Mouse (Mus musculus) brain, embryonic 18.5 days (tissue): ENCODE measurements around the gene BC005537.
A peak's percentile ranks its signal among the peaks of the same experiment; 100 is the strongest.
"Not testable (repeated sequence)": the region's sequence is repeated elsewhere in the genome, so short reads cannot be mapped to it uniquely, and the experiment has no call there.

Experiments
- DNase-seq: peaks from one replicate; pipeline ENCODE4 v3.0.0-alpha.2; 2012; ENCODE audit warnings: low read depth, low spot score

The BC005537 gene

DNA sequence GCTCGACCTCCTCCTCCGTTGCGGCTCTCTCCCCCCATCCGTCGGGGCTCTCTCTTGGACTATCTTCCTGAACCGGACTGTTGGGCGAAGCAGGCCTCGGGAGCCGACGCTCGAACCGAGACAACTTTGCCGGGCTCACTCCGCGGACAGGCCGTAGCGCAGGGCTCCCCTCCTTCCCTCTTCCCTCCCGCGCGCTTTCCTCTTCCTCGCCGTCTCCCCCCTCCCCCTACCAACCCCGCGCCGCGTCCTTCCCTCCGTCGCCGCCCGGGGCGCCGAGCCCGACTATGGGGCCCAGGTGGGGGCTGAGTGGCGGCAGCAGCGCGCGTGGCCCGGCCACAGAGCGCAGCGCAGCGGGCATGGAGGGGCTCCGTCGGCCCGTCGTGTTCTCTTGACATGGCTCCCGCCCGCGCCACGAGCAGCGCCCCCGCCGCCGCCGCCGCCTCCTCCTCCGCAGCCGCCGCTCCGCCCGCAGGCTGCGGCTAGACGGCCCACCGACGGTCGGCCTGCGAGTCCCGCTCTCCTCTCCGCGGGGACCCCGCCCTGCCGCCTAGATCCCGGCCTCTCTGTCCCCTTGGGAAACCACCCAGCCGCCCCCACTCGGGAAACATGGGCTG lies at the start of gene BC005537:
Gene BC005537 (plus strand): TSS at position 350 of the 614 bp plus-strand sequence.
- no peak for DNase-seq

DNA sequence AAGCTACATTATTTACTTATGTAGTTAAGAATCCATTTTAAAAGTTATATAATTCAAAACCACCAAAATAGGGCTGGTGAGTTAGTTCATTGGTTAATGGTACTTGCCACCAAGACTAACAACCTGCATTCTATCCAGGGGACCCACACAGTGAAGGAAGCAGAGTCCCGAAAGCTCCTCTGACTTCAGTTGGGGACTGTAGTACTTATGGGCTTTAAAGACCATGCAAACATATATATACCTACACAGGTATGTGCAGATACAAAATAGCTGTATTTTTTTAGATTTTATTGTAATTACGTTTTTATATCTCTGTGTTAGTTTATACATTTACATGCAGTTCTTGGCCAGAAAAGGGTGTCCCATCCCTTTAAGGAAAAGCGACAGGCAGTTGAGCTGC lies 44.7 kb upstream of the BC005537 start:
- no peak for DNase-seq

DNA sequence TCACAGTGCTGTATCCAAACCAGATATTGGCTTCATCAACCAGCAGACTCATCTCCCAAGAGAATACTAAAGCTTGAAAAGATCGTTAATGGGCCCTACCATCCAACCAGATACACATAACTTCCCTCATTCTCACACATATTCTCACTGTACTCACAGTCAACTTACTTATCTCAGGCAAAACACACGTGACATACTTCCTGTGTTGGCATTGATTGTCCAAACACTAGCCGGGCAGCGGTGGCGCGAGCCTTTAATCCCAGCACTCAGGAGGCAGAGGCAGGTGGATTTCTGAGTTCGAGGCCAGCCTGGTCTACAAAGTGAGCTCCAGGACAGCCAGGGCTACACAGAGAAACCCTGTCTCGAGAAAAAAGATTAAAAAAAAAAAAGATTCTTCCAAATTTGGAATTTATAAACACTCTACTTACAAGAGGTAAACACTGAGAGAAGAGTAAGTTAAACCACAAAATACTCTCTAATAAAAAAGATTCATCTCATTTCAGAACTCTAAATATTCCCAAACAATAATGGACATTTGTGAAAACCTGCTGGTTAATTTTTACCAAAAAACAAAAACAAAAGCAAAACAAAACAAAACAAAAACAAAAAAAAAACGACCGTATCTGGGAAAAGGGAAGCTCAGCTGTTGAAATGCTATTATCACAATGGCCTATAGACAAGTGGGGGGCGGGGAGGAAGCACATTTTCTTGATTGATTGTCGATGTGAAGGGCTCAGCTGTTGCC lies 43.5 kb upstream of the BC005537 start:
- no peak for DNase-seq

DNA sequence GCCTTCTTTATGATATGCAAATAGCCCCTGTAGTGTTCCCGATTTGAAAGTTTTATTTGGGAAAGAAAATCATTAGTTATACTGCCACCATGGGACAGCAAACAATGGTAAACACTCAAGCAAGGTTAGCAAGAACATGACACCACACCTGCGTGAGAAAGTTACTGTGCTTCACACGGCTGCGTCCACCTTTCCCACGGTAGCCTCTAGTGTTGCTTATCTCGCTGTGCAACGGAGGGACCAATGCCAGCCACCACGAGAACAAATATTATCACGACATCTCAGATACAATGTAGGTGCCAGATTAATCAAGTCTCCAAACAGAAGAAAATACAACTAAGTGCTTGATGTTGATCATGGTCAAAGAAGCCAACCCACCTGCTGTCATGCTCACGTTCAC lies 42.0 kb upstream of the BC005537 start:
- DNase-seq: no peak

GRCm38 (mm10) chr13:24760351-24760870 lies 41.0 kb upstream of the BC005537 start:
- DNase-seq: no peak

DNA sequence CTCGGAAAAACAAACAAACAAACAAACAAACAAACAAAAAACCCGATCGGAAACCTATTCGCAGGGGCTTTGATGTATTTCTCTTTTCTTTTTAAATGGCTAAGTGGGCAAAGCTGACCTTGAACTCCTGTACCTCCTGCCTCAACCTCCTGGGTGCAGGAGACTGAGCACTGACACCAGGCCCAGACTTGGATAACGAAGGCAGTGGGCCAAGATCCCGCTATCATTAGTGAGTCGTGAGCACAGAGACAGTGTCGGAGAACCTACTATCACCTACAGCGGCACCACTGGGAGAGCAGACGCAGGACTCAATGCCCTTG lies 40.4 kb upstream of the BC005537 start:
- DNase-seq: no peak

- peak; percentile 55 for DNase-seq
Observed at GRCm38 (mm10) chr13:24761403-24762227, 39.8 kb upstream of the BC005537 start, which contains the start of gene Gmnn. Gene Gmnn, minus strand, starts transcription at chr13:24761923.

- no peak for DNase-seq
Observed at GRCm38 (mm10) chr13:24762254-24762653, 39.2 kb upstream of the BC005537 start.

DNA sequence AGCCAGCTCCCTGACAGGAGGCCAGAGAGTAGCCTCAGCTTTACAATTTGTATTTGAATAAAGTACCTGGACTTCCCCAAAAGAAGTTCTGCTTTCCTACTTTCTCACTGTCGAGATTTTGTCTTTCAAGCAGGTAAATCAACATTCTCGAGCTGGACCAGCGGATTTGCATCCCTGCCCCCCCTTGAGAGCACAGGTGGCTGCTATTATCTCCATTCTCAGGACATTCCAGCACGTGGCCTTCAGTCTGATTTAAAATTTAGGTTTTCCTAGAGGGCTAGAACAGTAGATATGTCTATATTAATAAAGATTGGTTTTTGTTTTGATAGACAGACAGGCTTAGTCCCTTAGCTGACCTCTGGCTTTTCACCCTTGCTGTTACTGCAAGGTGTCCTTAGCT lies 33.6 kb upstream of the BC005537 start:
- DNase-seq: not testable (repeated sequence)

- not testable (repeated sequence) for DNase-seq
Observed at GRCm38 (mm10) chr13:24771482-24771881, 30.0 kb upstream of the BC005537 start.

DNA sequence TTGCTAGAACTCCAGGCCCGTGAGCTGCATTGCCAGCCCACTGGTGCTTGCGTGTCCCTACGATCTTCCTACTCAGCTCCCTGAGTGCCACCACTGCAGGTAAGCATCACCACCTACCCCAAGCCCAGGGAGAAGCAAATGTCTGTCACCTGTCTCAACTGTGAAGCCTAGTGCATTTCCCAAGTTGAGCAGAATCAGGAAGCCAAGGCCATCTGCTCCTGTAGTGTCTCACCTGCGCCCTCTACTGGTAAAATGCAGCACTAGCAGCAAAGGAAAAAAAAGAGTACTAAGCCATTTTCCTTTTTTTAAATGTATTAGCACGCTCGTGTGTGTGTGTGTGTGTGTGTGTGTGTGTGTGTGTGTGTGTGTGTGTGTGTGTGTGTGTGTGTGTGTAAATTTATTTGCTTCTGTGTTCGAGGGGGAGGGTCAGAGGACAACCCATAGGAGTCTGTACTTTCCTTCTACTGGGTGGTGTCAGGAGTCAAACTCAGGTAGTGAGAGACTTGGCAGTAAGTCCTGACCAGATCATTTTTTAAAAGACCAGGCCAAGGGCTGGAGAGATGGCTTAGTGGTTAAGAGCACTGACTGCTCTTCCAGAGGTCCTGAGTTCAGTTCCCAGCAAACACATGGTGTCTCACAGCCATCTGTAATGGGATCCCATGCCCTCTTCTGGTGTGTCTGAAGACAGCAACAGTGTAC lies 25.2 kb upstream of the BC005537 start:
- DNase-seq: no peak

DNA sequence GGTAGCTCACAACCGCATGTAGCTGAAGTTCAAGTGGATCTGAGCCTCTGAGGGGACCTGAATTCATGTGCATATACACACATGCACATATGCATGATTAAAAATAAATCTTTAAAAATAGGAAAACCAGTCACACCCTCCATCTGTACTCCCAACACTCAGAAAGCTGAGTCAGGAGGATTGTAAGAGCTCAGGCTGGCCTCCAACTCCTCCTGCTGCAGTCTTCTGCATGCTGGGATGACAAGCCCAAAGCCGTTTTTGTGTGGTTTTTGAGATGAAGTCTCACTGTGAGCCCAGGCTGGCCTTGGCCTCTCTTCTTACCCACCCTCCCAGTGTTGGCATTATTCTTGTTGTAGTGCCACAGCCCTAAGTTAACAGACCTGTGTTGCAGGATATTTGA lies 23.4 kb upstream of the BC005537 start:
- DNase-seq: no peak

DNA sequence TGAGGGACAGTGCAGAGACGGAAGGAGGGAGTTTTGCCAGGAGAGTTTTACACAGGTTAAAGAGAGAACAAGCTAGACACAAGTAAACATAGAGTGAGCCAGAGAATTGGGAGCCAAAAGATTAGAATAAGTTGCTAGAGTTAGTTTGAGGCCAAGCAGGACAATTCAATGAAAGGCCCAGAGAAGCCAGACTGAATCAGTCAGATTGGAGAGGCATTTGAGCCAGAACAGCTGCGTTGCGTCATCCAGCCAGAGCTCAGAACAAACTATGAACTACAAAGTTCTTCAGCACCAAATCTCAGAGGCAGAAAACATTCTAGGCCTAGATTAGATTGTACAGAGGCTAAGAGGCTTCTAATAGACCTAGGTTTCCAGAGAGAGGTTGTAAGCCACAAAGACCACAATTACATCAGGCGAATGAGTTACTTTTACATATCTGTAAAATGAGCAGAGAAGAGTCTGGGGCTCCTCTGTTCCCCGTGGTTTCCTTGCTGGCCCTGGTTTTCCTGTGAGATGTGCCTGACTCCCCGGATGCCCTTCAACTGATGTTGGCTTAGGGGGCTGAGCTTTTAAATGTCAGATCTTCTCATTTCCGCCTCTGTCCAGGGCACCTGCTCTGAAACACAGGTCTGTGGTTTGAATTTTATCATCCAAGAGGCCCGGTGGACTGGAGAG lies 22.6 kb upstream of the BC005537 start:
- no peak for DNase-seq

GRCm38 (mm10) chr13:24781916-24782315 lies 19.5 kb upstream of the BC005537 start:
- DNase-seq: no peak

GRCm38 (mm10) chr13:24786014-24786490 lies 15.4 kb upstream of the BC005537 start:
- DNase-seq: no peak

- DNase-seq: no peak
Observed at GRCm38 (mm10) chr13:24787477-24787876, 14.0 kb upstream of the BC005537 start.

DNA sequence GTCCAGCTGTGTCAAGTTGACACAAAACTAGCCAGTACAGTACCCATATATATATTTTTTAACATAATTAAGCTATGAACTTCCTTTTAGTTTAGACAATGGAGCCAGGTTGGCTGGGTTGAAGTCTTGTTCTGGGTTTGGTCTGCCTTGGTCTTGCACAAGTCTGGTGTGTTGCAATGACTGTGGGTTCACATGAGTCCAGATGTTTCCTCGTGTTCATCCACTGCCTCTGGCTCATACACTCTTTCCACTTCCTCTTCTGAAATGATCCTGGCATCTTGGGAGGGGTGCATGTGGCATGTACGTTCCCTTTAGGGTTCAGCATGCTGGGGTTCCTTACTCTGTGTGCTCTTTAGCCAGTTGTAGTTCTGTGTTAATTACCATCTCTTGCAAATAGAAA lies 10.1 kb upstream of the BC005537 start:
- DNase-seq: no peak

DNA sequence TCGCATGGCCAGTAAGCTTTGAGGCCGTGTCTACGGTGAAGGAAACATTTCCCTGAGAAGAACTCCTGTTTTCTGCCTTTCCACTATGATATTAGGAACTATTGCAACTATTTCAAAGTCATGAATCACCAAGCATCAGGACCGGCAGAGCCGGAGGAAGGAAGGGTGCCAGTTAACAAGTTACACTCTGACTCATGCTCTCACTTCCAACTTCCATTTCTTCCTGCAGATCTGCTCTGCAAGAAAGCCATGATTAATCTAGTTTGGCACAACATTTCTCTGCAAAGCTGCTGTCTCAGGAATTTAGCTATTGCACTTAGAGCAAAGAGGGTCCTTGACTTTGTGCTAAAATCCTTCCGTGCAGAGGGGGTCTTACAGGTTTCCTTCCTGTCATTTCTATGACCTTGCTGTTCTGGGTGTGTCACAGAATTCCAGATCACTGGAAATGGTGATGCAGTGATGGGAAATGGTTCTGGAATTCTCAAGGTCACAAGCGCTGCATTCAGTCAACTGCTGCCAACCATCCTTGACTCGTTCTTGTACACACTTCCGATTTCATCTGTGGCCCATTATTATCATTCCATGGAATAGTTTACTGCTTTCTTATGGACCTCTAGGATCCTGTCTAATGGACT lies 8.9 kb upstream of the BC005537 start:
- no peak for DNase-seq

- no peak for DNase-seq
Observed at GRCm38 (mm10) chr13:24798686-24799085, 2.8 kb upstream of the BC005537 start.

GRCm38 (mm10) chr13:24799378-24799777 lies 2.1 kb upstream of the BC005537 start:
- no peak for DNase-seq
